Mouse (Mus musculus): Measurements from ENCODE around the gene Gcgr.
"Not testable (repeated sequence)": the region's sequence is repeated elsewhere in the genome, so short reads cannot be mapped to it uniquely, and the experiment has no call there.

The Gcgr gene

DNA sequence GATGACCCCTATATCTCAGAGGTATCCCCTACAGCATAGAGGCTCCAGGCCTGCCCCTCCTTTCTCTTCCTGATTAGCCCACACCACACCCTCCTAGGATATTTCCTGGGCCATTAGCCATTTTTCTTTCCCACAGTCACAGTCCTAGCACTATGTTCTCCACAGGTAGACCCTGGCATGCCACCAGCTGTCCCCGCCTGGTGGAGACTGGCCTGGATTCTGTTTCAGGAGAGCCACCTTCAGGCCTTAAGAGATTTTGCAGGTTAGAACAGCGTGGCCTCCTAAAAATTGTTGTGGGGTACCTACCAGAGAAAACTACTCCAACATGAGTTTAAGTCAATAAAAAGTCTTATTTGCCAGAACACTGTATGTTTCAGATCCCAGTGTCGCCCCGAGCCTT is 23.6 kb upstream of the Gcgr start:
- peak; percentile 45 for DNase-seq (ENCODE audit: low read depth, low spot score)

DNA sequence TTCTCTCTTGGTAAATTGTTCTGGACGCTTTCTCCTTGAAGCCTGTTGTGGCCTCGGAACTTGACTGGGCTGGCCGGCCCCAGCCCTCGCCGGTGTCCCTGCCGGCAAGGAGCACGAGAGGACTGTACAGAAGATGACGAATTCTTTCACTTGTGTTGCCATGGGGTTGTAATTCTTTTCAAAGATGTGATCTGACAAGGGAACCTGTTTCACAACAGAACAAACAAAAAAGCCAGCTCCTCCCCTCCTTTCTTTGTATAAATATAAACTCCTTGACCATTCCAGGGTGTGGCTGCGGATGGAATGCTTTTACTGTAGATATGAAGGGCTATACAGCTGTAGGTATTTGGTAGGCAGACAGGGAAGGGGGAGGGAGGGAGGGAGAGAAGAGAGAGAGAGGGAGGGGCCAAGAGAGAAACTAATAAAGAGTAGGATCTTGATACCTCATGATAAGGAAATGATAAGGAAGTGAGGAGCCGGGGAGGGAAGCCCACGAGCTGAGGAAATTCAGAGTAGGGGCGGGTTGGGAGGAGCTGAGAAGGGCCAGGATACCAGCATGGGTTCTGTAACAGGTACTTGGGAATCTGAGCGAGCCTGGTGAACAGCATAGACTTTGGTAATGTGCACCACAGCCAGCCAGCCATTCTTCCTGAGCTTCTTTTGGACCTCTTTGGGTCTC is 22.7 kb upstream of the Gcgr start:
- no peak for DNase-seq (ENCODE audit: low read depth, low spot score)

DNA sequence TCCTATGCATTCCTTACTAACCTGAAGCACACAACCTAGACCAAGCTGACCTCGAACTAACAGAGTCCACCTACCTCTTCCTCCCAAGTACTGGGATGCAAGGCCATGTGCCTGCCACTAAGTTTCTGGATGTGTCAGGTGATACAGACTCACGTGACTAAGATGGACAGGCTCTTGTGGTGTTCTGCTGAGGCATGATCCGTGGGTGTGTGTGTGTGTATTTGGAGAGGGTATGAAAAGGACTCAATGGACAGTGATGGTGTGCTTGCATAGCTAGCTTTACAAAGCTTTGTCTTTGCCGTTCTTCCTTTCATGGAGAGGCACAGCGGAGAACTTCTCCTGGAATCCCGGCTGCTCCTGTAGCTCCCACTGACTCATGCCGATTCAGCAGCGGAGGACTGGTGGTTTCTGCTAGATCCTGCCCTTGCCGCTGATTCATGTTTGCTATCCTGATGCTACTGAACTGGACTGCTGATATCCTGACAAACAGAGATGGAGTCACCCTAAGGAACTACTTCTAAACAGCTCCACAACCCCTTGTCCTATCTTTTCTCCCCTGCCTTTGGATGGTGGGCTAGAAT is 22.1 kb upstream of the Gcgr start:
- DNase-seq (ENCODE audit: low read depth, low spot score) = no peak

DNA sequence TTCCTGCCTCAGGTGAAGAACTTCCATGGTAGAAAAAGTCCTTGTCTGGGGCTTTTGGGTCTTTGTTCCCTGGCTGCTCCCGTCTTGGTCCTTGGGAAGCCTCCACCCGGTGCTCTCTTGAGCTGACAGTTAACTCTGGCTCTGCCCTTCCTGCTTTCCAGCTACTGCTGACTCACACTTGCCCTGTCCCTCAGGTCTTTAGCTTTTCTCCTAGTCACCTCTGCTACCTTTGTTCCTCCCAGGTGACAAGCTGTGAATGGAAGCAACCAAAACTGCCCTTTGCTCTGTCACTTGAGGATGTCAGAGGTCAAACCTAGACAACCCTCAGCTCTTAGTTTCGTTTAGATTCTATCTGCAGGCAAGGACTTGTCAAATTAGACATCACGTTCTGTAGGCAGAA is 20.6 kb upstream of the Gcgr start:
- no peak for DNase-seq (ENCODE audit: low read depth, low spot score)

DNA sequence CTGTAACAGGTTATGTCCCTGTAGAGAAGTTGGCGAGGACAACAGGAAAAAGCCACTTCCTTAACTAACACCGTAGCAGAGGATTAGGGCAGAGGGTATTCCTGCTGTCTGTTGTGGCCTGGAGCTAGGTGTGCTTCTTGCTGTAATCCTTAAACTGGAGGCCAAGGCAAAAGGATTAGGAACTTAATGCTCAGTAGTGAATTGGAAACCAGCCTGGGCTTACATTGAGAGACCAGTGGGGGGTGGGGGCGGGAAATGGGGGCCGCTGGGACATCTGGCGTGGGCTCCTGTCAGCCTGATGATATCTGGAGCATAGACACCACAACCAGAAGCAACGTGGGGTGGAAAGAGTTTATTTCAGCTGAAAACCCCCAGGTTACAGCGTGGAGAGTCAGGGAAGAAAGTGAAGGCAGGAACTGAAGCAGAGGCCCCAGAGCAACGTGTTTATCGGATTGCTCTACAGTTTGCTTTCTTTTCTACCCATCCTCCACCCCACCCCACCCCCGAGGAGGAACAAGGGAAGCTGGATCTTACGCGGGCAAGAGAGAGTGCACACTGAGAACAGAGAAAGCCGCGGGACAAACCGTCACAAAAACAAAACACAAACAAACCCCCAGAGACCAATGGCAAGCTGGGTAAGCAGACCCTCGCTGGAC is 20.0 kb upstream of the Gcgr start:
- no peak for DNase-seq (ENCODE audit: low read depth, low spot score)

DNA sequence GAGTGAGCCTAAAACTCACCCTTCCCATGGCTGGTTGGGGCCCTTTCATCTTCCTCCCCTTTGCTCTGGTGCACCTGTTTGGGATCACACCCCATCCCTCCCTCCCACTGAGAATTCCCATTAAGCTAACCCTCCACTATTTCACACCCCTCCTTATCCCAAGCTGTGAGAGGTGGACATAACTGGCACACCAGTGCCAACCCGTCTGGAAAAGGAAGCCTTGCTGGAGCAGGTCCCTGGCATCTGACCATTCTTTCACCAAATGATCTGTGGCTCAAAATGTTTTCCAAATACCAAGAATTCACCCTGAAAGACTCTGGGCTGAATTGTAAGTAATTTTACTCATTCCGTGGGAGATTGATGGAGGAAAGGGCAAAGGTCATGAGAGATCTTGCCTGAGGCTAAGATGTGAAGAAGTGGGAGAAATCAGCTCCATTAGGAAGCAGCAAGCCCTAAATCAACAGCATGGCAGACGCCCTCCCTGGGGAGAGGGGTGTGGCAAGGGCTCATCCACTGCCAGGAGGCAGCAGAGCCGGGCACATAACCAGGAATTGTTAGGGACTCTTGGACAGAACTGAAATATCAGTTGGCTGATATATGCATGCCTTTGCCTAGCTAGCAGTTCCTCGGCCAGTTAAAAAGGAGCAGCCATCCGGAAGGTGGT is 17.6 kb upstream of the Gcgr start:
- no peak for DNase-seq (ENCODE audit: low read depth, low spot score)

DNA sequence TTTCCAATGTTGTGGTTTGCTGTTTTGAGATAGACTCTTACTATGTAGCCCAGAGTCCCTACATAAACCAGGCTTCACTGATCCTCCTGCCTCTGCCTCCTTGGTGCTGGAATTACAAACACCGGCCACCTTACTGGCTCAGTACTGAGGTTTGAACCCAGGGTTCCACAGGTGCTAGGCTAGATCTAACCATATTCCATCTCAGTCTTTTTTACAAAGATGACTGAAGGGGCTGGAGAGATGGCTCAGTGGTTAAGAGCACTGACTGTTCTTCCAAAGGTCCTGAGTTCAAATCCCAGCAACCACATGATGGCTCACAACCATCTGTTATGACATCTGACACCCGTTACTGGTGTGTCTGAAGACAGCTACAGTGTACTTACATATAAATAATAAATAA is 16.2 kb upstream of the Gcgr start:
- DNase-seq (ENCODE audit: low read depth, low spot score) = not testable (repeated sequence)

DNA sequence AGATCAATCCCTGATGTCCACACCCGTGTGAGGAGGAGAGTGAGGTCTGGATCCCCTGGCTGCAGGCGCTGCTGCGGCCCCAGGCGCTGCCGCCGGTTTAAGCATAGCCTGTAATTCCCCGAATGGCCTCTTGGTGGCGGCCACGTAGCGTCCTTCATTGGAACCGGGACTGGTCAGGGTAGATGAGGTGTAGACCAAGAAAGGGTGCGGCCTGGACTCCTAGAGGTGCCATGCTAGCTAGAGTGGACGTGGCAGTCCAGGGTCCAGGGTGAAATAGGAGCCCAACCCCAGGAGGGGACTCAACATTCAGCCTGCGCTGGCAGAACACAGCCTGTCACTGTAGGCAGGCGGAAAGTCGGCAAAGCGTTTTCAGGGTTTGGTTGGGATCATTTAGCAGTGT is 14.9 kb upstream of the Gcgr start:
- DNase-seq (ENCODE audit: low read depth, low spot score) = peak; percentile 82

DNA sequence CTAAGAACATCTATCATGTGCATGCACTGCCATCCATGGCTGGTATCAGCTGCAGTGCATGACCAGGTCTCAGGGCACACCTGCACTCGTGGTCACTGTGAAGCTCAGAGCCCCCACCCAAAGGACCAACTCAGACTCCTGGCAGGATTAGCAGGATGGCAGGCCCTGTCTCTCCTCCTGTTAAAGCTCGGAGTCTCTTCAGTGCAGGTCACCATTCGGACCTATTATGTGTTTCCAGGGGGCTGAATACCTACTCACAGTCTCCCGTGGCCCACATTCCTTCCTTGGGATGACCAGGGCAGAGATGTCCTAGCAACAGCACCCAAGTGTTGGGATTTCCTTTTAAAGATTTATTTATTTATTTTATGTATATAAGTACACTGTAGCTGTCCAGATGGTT is 13.4 kb upstream of the Gcgr start:
- DNase-seq (ENCODE audit: low read depth, low spot score) = no peak

DNA sequence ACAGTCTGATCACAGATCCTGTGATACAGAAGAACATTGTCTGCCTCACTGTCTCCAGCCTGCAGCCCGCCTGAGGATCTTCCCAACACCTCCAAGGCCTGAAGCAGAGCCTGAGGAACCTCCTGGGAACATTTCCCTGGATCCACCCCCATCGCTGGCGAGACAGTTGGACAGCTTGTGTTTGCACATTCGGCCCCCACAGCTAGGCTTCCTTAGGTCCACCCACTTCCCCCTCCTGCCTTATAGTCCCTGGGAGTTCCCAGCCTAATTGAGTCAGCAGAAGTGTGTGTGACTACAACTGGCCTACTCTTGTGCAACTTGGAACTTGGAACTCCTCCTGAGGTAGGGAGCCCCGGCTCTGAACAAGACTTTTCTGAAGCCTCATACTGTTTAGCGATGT is 12.5 kb upstream of the Gcgr start:
- no peak for DNase-seq (ENCODE audit: low read depth, low spot score)

DNA sequence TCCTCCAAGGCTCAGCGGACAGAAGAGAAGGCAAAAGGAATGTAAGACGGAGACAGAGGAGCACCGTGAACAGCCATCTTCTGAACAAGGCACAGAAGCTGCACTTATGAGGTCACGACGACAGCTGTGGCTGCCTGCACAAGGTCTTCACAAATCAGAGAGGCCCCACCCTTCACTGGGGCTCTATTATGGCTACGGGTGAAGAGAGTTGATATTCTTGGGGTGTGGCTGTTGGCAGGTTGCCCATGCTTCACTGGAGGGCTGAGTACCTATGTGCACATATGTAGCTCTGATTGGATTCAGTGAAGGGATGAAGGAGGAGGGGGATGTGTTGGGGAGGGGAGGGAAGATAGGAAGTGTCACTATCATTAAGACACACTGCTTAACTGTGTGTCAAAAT is 11.9 kb upstream of the Gcgr start:
- no peak for DNase-seq (ENCODE audit: low read depth, low spot score)

DNA sequence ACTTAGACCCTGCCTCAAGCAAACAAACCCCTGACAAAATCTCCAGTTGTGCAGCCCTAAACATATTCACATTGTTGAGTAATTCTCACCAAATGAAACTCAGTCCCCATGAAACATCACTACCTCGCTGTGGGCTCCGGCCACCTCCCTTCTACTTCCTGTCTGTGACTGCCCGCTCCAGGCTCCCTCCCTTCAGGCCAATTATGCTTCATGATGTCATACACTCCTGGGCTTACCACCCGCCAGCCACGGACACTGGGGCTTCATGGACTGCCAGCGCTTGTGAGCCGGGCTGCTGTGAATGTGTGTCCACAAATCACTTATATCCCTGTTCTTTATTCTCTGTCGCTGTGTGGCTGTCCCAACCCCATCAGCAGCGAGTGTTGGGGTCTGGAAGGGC is 10.8 kb upstream of the Gcgr start:
- no peak for DNase-seq (ENCODE audit: low read depth, low spot score)

DNA sequence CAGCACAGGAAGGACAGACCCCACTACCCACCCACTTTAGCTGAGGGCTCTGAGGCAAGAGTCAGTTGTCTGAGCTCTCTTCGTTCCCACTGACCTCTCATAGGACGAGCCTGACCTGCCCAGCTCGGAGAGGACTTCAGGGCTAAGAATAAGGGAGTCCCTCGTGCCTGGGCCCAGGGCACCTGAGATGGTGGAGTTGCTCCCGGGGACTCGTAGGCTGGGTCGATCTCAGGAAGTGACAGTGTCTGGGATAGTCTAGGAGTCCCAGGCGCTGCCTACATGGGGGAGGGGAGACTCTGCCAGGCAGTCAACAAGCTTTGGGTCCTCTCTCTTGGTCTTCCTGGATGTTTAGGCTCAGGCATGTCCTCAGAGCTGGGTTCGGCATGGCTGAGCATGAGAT is 10.0 kb upstream of the Gcgr start:
- no peak for DNase-seq (ENCODE audit: low read depth, low spot score)

DNA sequence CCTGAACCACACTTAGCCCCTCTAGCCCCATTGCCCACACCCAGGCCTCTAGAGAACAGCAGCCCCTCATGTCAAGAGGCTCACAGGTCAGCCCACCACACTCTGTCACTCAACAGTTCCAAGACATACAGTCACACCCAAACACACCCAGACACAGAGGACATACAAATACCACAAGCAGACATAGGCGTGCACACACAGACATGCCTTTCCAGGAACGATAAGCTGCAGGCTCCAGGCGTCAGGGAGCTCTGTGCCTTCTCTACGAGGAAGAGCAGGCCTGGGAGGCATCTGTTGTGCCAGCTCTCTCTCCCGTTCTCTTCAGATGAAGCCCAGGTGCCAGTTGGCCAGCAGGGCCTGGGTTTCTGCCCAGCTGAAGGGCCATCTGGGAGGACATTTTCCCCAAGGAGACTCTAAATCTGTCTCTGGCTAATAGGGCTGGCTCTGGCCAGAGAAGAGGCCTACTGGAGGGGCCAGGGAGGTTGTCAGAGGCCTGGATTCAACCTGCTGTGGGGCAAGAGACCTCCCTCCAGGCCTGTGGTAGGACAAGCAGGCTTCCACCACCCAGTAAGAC is 9.4 kb upstream of the Gcgr start:
- no peak for DNase-seq (ENCODE audit: low read depth, low spot score)

DNA sequence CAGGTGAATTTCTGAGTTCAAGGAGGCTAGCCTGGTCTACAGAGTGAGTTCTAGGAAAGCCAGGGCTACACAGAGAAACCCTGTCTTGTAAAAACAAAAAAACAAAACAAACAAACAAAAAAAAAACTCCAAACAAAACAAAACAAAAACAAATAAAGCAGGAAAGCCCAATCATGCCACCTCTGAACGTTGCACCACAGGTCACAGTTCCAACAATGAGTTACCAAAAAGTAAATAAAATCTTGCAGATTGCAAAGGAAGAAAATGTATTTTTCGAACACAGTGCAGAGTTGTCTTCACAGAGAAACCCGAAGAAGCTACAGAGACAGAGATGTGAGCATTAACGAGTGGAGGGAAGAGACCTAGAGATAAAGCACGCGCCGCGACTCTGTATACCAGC is 7.9 kb upstream of the Gcgr start:
- no peak for DNase-seq (ENCODE audit: low read depth, low spot score)

DNA sequence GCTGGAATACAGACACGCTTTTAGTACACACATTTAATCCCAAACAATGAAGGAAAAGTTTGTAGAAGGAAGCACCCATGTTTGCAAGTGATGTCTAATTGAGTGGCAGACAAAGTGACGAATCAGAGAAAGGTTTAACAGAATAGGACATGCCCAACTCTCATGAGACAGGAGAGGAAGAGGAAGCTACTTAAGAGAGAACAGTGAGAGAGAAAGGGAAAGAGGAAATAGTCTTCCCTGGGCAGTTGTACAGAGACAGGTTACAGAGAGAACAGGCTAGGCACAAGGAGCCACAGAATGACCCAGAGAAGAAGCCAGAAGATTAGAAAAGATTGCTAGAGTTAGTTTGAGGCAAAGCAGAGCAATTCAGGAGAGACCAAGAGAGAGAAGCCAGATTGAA is 4.5 kb upstream of the Gcgr start:
- DNase-seq (ENCODE audit: low read depth, low spot score) = peak; percentile 89

DNA sequence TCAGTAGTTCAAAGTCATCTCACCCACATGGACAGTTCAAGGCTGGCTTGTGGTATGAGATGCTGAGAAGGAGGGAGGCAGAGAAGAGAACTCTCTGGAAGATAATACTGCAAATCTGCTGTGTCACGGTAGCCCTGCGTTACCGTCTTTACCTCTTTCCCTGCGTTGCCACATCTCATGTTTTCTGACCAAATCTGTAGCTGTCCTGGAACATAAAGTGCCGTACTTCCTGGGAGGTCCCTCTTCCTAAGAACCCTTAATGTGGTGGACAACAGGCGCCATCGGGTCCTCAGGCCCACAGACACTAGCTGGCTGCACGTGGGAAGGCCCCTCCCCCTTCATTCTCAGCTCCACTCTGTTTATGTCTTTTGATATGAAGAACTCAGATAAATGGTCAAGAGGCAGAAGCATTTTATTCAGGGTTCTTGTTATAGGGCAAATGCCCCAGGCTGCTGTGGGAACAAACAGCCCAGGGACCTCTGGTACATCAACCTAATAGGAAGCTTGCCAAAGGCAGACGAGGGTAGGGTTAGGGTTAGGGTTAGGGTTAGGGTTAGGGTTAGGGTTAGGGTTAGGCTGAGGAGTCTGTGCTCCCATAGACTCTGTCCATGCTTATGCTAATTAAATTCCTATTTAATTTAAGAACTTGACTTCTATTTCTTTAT is 2.7 kb upstream of the Gcgr start:
- DNase-seq (ENCODE audit: low read depth, low spot score) = no peak

DNA sequence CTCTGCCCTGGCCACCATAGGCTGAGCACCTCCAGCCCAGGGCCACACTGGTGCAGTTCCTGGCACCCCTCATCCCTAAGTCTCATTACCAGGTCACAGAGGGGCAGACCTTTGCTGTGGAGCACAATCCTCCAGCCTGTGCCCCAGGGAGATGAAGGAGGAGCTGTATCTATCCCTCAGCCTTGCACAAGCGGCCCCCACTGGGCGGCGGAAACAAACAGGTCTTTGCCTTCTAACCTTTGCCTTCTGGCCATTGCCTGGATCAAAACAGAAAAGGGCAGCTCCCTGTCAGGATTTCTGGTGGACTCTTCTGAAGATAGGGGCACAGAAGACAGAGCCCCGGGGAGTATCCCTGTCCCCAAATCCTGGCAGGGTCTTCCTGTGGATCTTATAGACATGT is 1.6 kb upstream of the Gcgr start:
- no peak for DNase-seq (ENCODE audit: low read depth, low spot score)

DNA sequence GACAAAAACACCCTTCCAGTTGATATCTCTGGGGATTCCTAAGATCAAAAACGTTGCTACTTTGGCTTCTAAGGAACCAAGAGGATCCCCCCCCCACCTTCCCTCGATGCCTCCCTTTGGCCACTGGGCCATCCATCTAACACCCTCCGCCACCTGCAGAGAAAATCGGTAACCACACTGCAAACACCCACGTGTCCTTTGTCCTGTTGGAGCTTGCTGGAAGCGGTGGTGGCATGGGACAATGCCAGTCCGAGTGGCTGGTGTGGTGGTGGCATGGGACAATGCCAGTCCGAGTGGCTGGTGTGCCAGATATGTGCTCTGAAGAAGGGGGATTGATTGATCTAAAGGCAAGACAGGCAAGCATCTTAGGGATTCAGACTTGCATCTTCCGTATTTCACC is 1.1 kb downstream of the Gcgr start:
- DNase-seq (ENCODE audit: low read depth, low spot score) = no peak

DNA sequence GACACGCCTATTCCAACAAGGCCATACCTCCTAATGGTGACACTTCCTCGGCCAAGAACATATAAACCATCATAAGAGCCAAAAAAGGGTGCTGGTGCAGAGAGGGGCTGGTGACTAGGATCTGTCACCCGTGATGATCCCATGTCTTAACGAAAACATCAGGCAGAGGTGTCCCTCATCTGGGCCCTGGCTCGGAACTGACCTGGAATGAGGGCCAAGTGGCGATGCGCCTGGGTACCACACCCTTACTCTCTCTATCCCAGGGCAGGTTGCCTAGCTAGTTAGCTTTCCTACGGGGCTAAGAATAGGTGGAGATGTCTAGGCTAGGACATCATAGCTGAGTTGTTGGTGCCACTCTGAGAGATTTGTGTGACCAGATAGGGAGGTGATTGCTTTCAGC is 3.6 kb downstream of the Gcgr start:
- no peak for DNase-seq (ENCODE audit: low read depth, low spot score)

DNA sequence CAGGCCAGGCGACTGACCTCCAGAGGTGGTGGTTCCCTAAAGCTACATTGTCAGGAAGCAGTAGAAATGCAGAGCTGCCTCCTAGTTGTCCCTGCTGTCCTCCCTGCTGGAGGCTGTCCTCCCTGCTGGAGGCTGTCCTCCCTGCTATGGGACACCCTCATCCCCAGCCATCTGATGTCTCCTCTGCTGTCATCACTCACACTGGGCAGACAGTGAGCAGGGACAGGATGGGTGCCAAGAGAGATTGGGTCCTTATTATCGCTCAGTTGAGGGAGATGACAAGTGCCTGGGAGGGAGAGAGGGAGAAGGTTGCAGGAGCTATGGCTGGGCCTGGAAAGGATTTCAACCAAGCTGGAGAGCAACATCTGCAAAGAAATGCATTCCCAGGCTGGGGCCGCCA is 4.6 kb downstream of the Gcgr start:
- DNase-seq (ENCODE audit: low read depth, low spot score) = no peak

DNA sequence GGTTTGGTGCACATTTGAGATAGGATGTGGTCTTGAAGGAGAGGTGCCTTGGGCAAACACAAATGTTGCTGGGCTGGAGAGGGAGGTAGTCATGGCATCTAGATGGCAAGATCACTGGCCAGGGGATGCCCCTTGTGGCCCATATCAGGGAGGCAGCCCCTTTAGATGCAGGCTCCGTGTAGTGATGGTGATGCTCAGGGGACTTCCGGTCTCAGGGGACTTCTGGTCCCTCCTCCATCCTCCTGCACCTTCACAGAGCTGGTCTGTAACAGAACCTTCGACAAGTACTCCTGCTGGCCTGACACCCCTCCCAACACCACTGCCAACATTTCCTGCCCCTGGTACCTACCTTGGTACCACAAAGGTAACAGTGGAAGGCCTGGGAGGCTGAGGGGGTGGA is 5.3 kb downstream of the Gcgr start:
- no peak for DNase-seq (ENCODE audit: low read depth, low spot score)
